Mouse (Mus musculus) bone marrow, adult 2 months (tissue): ENCODE results near the gene Tmem203.

Experiments
- CTCF ChIP-seq: fragments of 200-500 bp; IDR thresholded peaks from 2 replicates; pipeline ENCODE4 v1.5.1; 2011; ENCODE audit warnings: low read length, control low read depth; ENCODE audit not compliant: control insufficient read depth, insufficient read depth
- POLR2A ChIP-seq: fragments of 200-500 bp; IDR thresholded peaks from 2 replicates; pipeline ENCODE4 v1.6.1; 2011; ENCODE audit warnings: low read depth, mild to moderate bottlenecking, control low read depth, low read length, borderline replicate concordance; ENCODE audit not compliant: control insufficient read depth

DNA sequence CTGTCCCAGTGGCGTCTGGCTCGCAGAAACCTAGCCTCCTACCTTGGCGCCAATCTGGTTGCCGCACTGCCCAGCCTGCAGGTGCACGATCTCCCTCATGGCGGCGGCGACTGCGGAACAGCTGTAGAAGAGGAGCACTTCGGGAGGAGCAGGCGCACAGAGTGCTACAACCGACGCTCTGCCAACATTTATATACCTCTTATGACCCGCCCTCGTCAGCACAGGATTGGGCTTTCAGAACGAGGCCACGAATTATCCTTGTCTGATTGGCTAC is 30.8 kb upstream of the Tmem203 start, which contains the start of gene Tubb4b:
- TF ChIP-seq CTCF (peak; percentile 10; the same call in 1 of the 2 replicates), POLR2A (peak; percentile 99)
